Mouse (Mus musculus) kidney, embryonic 15.5 days (tissue): Measurements from ENCODE around the gene Ergic1. TPM values are rescaled to one million over a fixed set of nuclear protein-coding genes. Genes with fewer than 3 reads are reported as not detected.

Experiments
- ATAC-seq: fragments of 200-750 bp; cut with Nextera tagmentation; replicated peaks from 2 replicates; pipeline ENCODE4 v1.8.0; 2017; ENCODE audit warnings: moderate TSS enrichment; ENCODE audit not compliant: low FRiP score
- H3K27ac ChIP-seq: fragments of 300-500 bp; sonication (generic); 2 replicates; pipeline ENCODE4 v1.5.1; 2015; ENCODE audit warnings: mild to moderate bottlenecking, inconsistent platforms
- H3K27me3 ChIP-seq: fragments of 300-500 bp; sonication (generic); 2 replicates; pipeline ENCODE4 v1.6.1; 2015; ENCODE audit warnings: inconsistent platforms
- H3K36me3 ChIP-seq: fragments of 300-500 bp; sonication (generic); 2 replicates; pipeline ENCODE4 v1.6.1; 2015; ENCODE audit warnings: inconsistent platforms
- H3K4me1 ChIP-seq: fragments of 300-500 bp; sonication (generic); 2 replicates; pipeline ENCODE4 v1.6.1; 2015; ENCODE audit warnings: inconsistent platforms
- H3K4me2 ChIP-seq: fragments of 300-500 bp; sonication (generic); 2 replicates; pipeline ENCODE4 v1.6.1; 2015; ENCODE audit warnings: moderate library complexity, mild to moderate bottlenecking, inconsistent platforms
- H3K4me3 ChIP-seq: fragments of 300-500 bp; sonication (generic); replicated peaks from 2 replicates; pipeline ENCODE4 v1.5.1; 2015; ENCODE audit warnings: mild to moderate bottlenecking, inconsistent platforms
- H3K9ac ChIP-seq: fragments of 300-500 bp; sonication (generic); 2 replicates; pipeline ENCODE4 v1.6.1; 2015; ENCODE audit warnings: mild to moderate bottlenecking, inconsistent platforms
- H3K9me3 ChIP-seq: fragments of 300-500 bp; sonication (generic); replicated peaks from 2 replicates; pipeline ENCODE4 v1.6.1; 2016; ENCODE audit warnings: inconsistent platforms
- WGBS: fragments of 180-500 bp; shearing (Covaris S2); methylation state at CpG from one replicate; pipeline ENCODE4 v1.1.7; 2015; ENCODE audit warnings: mixed read lengths; 5-methylcytosine and 5-hydroxymethylcytosine counted together
- microRNA-seq: library from miRNA; unstranded; fragments of <30 nt; microRNA quantifications from one replicate; pipeline ENCODE4, GENCODE M21; 2016
- polyA plus RNA-seq: library from polyadenylated mRNA; unstranded; fragments of >200 nt; fragmentation: Nextera tagmentation; extraction: Ambion mirVana; gene quantifications from 2 replicates; pipeline ENCODE4 v1.2.1, GENCODE M21; 2015

Ergic1 gene
- polyA plus RNA-seq, 1 experiment from 2014 or later: 124 TPM

DNA sequence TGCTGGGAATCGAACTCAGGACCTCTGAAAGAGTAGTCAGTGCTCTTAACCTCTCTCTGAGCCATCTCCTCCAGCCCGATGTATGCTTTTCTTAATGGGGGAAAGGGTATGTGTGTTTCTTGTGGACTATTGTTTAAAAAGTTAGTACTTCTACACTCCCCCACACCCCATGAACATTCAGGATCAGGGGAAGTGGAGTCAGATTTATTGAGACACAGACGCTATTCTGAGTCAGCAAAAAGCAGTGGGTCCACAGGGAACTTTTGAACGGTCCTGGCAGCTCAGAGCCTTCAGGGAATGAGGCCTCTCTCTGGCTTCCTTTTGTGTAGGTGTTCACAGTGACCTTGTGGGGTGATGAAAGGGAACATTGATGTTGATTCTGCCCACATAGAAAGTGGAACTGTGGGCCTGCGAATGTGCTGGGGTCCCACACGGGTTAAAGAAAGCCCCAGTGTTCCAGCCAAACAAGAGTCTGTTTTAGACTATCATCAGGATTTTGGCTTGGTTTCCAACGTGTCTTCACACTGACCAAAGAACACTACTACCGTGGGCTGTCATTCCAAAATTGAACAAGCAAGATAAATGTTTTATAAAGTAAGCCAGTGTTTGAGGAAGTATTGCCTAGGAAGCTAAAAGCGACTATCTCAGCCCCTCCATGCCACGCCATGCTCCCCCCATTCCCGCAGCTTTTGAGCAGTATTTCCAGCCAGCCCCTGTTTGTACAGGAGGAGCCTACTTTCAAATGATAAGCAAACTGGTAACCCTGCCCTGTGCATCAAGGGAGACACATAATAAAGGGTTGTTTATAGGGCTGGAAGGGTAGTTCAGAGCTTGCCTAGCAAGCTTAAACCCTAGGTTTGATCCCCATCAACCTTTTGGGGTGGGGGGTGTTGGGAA lies 144.4 kb downstream of the Ergic1 start:
- no peaks in the 10 kb centered on the region for H3K27me3 ChIP-seq
- 64% methylated on average over 11 of the region's 11 CpGs for WGBS
- no peak overlapping the region for H3K9ac ChIP-seq
- H3K4me1 ChIP-seq: no peaks in the 10 kb centered on the region
- no peaks in the 10 kb centered on the region for H3K9me3 ChIP-seq
- no peak overlapping the region for H3K27ac ChIP-seq
- no peak overlapping the region for H3K4me2 ChIP-seq
- H3K36me3 ChIP-seq: peaks cover 19% of the 10 kb centered on the region
- H3K4me3 ChIP-seq: no peak overlapping the region
- no peak for ATAC-seq

Small RNA genes within 50 kb of the gene (microRNA-seq; reads per million reads assigned to microRNA genes)
- not detected for gene Gm22420

Other genes starting within 250 kb of the Ergic1 start
- 1.3 and 1.7 TPM in 2 replicates for gene Neurl1b, start 146.7 kb upstream of the Ergic1 start, polyA plus RNA-seq
- gene Dusp1, start 639 bp downstream of the Ergic1 start, polyA plus RNA-seq: 23.1 and 24.8 TPM in 2 replicates
- gene Atp6v0e, start 101.7 kb downstream of the Ergic1 start, polyA plus RNA-seq: 211 and 224 TPM in 2 replicates
- gene Crebrf, start 154.2 kb downstream of the Ergic1 start, polyA plus RNA-seq: 7.0 and 9.0 TPM in 2 replicates
- gene Bnip1, start 219.6 kb downstream of the Ergic1 start, polyA plus RNA-seq: 51.3 and 52.3 TPM in 2 replicates